Mouse (Mus musculus) CH12.LX (cell line): Measurements from ENCODE around the gene Dclk2. TPM values are rescaled to one million over a fixed set of nuclear protein-coding genes. Genes with fewer than 3 reads are reported as not detected.

Experiments used
- DNase-seq: peaks from one replicate; pipeline ENCODE4 v3.0.0-alpha.2; 2013; ENCODE audit errors: extremely low read depth
- H3K27ac ChIP-seq: 2 replicates; pipeline ENCODE4 v1.5.1; 2012; ENCODE audit warnings: low read depth, mild to moderate bottlenecking, control low read depth, moderate library complexity; ENCODE audit not compliant: insufficient read depth
- H3K27me3 ChIP-seq: replicated peaks from 2 replicates; pipeline ENCODE3; 2012; ENCODE audit warnings: inconsistent platforms
- H3K36me3 ChIP-seq, 2 experiments: replicated peaks in 1 of 2; 2 replicates each; pipeline versions ENCODE3 to v1.6.1; 2012; ENCODE audit warnings: inconsistent platforms in 1 of 2, low read length in 1 of 2, mild to moderate bottlenecking in 1 of 2, mixed read lengths in 1 of 2, moderate library complexity in 1 of 2; ENCODE audit not compliant: control insufficient read depth in 1 of 2, insufficient read depth in 1 of 2
- H3K4me1 ChIP-seq, 2 experiments: 2 replicates each; pipeline ENCODE4 v1.6.1; 2012; ENCODE audit warnings: inconsistent platforms in 1 of 2, moderate library complexity in 1 of 2; ENCODE audit not compliant: insufficient read depth in 2 of 2, control insufficient read depth in 1 of 2
- H3K4me2 ChIP-seq: 2 replicates; pipeline ENCODE4 v1.6.1; 2012; ENCODE audit warnings: low read depth, mild to moderate bottlenecking, control low read depth; ENCODE audit not compliant: poor library complexity, insufficient read depth, severe bottlenecking
- H3K4me3 ChIP-seq, 3 experiments: fragments of 150-350 bp in 1 of 3; sonication (generic) in 1 of 3; replicated peaks in 1 of 3; 2 replicates each; pipeline versions ENCODE3 to v1.5.1; 2011 to 2012; ENCODE audit warnings: low read depth in 2 of 3, low read length in 2 of 3, mild to moderate bottlenecking in 2 of 3, moderate library complexity in 2 of 3, control low read depth in 1 of 3, improper control_type of control experiment in 1 of 3, inconsistent platforms in 1 of 3, mixed read lengths in 1 of 3; ENCODE audit not compliant: poor library complexity in 1 of 3
- H3K79me2 ChIP-seq: replicated peaks from 2 replicates; pipeline ENCODE4 v1.6.1; 2012; ENCODE audit warnings: mild to moderate bottlenecking, moderate library complexity; ENCODE audit not compliant: control insufficient read depth, poor library complexity, insufficient read depth, severe bottlenecking; ENCODE audit errors: extremely low read depth
- H3K9ac ChIP-seq: 2 replicates; pipeline ENCODE4 v1.6.1; 2012; ENCODE audit warnings: low read depth, mild to moderate bottlenecking, control low read depth, moderate library complexity; ENCODE audit not compliant: insufficient read depth
- H3K9me3 ChIP-seq: replicated peaks from 2 replicates; pipeline ENCODE3; 2012; ENCODE audit warnings: low read length, inconsistent platforms, mixed read lengths
- CHD2 ChIP-seq: IDR thresholded peaks from 2 replicates; pipeline ENCODE4 v1.6.1; 2011; ENCODE audit warnings: low read length, improper control_type of control experiment
- CTCF ChIP-seq, 2 experiments: IDR thresholded peaks in 1 of 2; conservative IDR thresholded peaks in 1 of 2; 2 replicates each; pipeline ENCODE4 v1.5.1; 2011 to 2012; ENCODE audit warnings: low read depth in 2 of 2, low read length in 2 of 2, improper control_type of control experiment in 1 of 2, inconsistent platforms in 1 of 2, mild to moderate bottlenecking in 1 of 2, moderate library complexity in 1 of 2
- ELF1 ChIP-seq: IDR thresholded peaks from 2 replicates; pipeline ENCODE4 v1.6.1; 2014; ENCODE audit warnings: low read depth, mild to moderate bottlenecking, inconsistent platforms, low read length, improper control_type of control experiment
- EP300 ChIP-seq: IDR thresholded peaks from 2 replicates; pipeline ENCODE4 v1.6.1; 2011; ENCODE audit warnings: low read length, improper control_type of control experiment
- GABPA ChIP-seq: IDR thresholded peaks from 2 replicates; pipeline ENCODE4 v1.6.1; 2012; ENCODE audit warnings: low read depth, low read length, improper control_type of control experiment, inconsistent platforms; ENCODE audit not compliant: insufficient replicate concordance
- JUND ChIP-seq: conservative IDR thresholded peaks from 2 replicates; pipeline ENCODE4 v1.6.1; 2011; ENCODE audit warnings: low read depth, low read length, improper control_type of control experiment
- KAT2A ChIP-seq: IDR thresholded peaks from 2 replicates; pipeline ENCODE4 v1.6.1; 2012; ENCODE audit warnings: low read length, improper control_type of control experiment, inconsistent platforms; ENCODE audit not compliant: insufficient replicate concordance
- MAFK ChIP-seq: IDR thresholded peaks from 2 replicates; pipeline ENCODE4 v1.6.1; 2011; ENCODE audit warnings: low read length, improper control_type of control experiment; ENCODE audit not compliant: insufficient replicate concordance
- MAX ChIP-seq: IDR thresholded peaks from 2 replicates; pipeline ENCODE4 v1.6.1; 2011; ENCODE audit warnings: low read length, improper control_type of control experiment
- MEF2A ChIP-seq: IDR thresholded peaks from 2 replicates; pipeline ENCODE4 v1.6.1; 2014; ENCODE audit warnings: low read depth, mild to moderate bottlenecking, inconsistent platforms, low read length, improper control_type of control experiment, borderline replicate concordance
- MXI1 ChIP-seq: IDR thresholded peaks from 2 replicates; pipeline ENCODE4 v1.6.1; 2011; ENCODE audit warnings: mild to moderate bottlenecking, low read depth, low read length, improper control_type of control experiment
- NELFE ChIP-seq: IDR thresholded peaks from 2 replicates; pipeline ENCODE4 v1.6.1; 2011; ENCODE audit warnings: low read depth, low read length, improper control_type of control experiment
- PAX5 ChIP-seq: IDR thresholded peaks from 2 replicates; pipeline ENCODE4 v1.6.1; 2012; ENCODE audit warnings: low read length, inconsistent platforms, mixed read lengths
- RAD21 ChIP-seq: IDR thresholded peaks from 2 replicates; pipeline ENCODE4 v1.6.1; 2011; ENCODE audit warnings: low read depth, mild to moderate bottlenecking, low read length, improper control_type of control experiment, moderate library complexity
- SIN3A ChIP-seq: IDR thresholded peaks from 2 replicates; pipeline ENCODE4 v1.6.1; 2012; ENCODE audit warnings: low read length, improper control_type of control experiment, inconsistent platforms
- SMC3 ChIP-seq: IDR thresholded peaks from 2 replicates; pipeline ENCODE4 v1.6.1; 2011; ENCODE audit warnings: low read depth, low read length, improper control_type of control experiment
- TBP ChIP-seq: conservative IDR thresholded peaks from 2 replicates; pipeline ENCODE4 v1.6.1; 2011; ENCODE audit warnings: low read depth, low read length, improper control_type of control experiment
- TCF12 ChIP-seq: IDR thresholded peaks from 2 replicates; pipeline ENCODE4 v1.6.1; 2014; ENCODE audit warnings: low read depth, mild to moderate bottlenecking, inconsistent platforms, low read length, improper control_type of control experiment
- UBTF ChIP-seq: IDR thresholded peaks from 2 replicates; pipeline ENCODE4 v1.6.1; 2012; ENCODE audit warnings: low read depth, mild to moderate bottlenecking, inconsistent platforms, low read length, improper control_type of control experiment, moderate library complexity
- USF2 ChIP-seq: conservative IDR thresholded peaks from 2 replicates; pipeline ENCODE4 v1.6.1; 2011; ENCODE audit warnings: low read depth, low read length, improper control_type of control experiment
- ZC3H11A ChIP-seq: IDR thresholded peaks from 2 replicates; pipeline ENCODE4 v1.6.1; 2012; ENCODE audit warnings: low read depth, mild to moderate bottlenecking, inconsistent platforms, low read length, improper control_type of control experiment
- ZKSCAN1 ChIP-seq: IDR thresholded peaks from 2 replicates; pipeline ENCODE4 v1.6.1; 2012; ENCODE audit warnings: low read depth, inconsistent platforms, low read length, improper control_type of control experiment, borderline replicate concordance
- ZMIZ1 ChIP-seq: IDR thresholded peaks from 2 replicates; pipeline ENCODE4 v1.6.1; 2012; ENCODE audit warnings: low read depth, mild to moderate bottlenecking, inconsistent platforms, low read length, improper control_type of control experiment
- ZNF384 ChIP-seq: IDR thresholded peaks from 2 replicates; pipeline ENCODE4 v1.6.1; 2012; ENCODE audit warnings: low read depth, low read length, improper control_type of control experiment, inconsistent platforms
- dilution Hi-C: fragments of 300-500 bp; cut with MboI; formaldehyde crosslinking; loops from 2 replicates; pipeline ENCODE4 v1.14.3; 2020; ENCODE audit warnings: low sequenced_read_pairs; ENCODE audit not compliant: extremely low pct_unique_long_range_greater_than_20kb, extremely low pct_ligation_motif_present
- in situ Hi-C: fragments of 300-500 bp; cut with MboI; formaldehyde crosslinking; loops from 3 replicates; pipeline ENCODE4 v1.14.3; 2019; ENCODE audit warnings: low sequenced_read_pairs, low pct_ligation_motif_present, low pct_unique_long_range_greater_than_20kb, mixed read lengths
- polyA plus RNA-seq: library from polyadenylated mRNA; unstranded; fragments of >175 nt; gene quantifications from 2 replicates; pipeline ENCODE4 v1.2.1, GENCODE M21; 2012; ENCODE audit warnings: low read depth; ENCODE audit not compliant: insufficient read length
- total RNA-seq, 2 experiments: library from RNA; depleted of rRNA; stranded (reverse); fragments of 300-350 nt in 1 of 2; fragments of >200 nt in 1 of 2; gene quantifications; 2 replicates each; pipeline ENCODE4 v1.2.3; 2012 to 2014

Dclk2 gene
- total and polyA plus RNA-seq, 3 experiments, result 0.93 to 2.0 (median 1.0) TPM

- dilution Hi-C loops, result no loop called here
- Histone ChIP-seq H3K27me3 (no peaks in the 10 kb centered on the region), H3K4me3 (no peak overlapping the region), H3K4me2 (no peak overlapping the region), H3K4me1 (0 out of 4 replicates have a peak, but pooled peaks cover 2 to 3% of the 10 kb centered on the region in 2 experiments), H3K9ac (no peak overlapping the region), H3K9me3 (peaks cover 2% of the 10 kb centered on the region), H3K79me2 (no peaks in the 10 kb centered on the region), H3K36me3 (no peaks in the 10 kb centered on the region), H3K27ac (no peak overlapping the region)
- in situ Hi-C loops, result loop anchor here (25.0 kb wide), 1 partner anchor 399 kb away; no protein-coding TSS in a partner anchor
- peak; percentile 74 for DNase-seq
- TF ChIP-seq ZC3H11A, result peak; percentile 75
- TF ChIP-seq JUND, result no peak
- TF ChIP-seq TBP, result no peak
- no peak for TF ChIP-seq MEF2A
- TF ChIP-seq USF2, result no peak
- peak; percentile 97 for TF ChIP-seq RAD21
- TF ChIP-seq PAX5, result no peak
- no peak for TF ChIP-seq ELF1
- TF ChIP-seq EP300, result no peak
- TF ChIP-seq MAX, result no peak
- no peak for TF ChIP-seq ZNF384
- TF ChIP-seq ZKSCAN1, result no peak
- peak; percentile 68 to 86 for TF ChIP-seq CTCF (conservative IDR thresholded peaks at IDR 0.05 in 1 of 2, IDR thresholded peaks at IDR 0.05 in 1 of 2; ENCODE audit: low read depth in 2 of 2, low read length in 2 of 2)
- TF ChIP-seq CHD2, result no peak
- no peak for TF ChIP-seq ZMIZ1
- TF ChIP-seq NELFE, result no peak
- no peak for TF ChIP-seq MXI1
- TF ChIP-seq SMC3, result peak; percentile 93
- no peak for TF ChIP-seq MAFK
- TF ChIP-seq KAT2A, result no peak
- TF ChIP-seq UBTF, result no peak
- no peak for TF ChIP-seq GABPA
- TF ChIP-seq TCF12, result no peak
- TF ChIP-seq SIN3A, result no peak
Observed at GRCm38 (mm10) chr3:86761095-86762035, 159.3 kb downstream of the Dclk2 start.
